Mouse (Mus musculus): ENCODE measurements around the gene Rubcn.

DNA sequence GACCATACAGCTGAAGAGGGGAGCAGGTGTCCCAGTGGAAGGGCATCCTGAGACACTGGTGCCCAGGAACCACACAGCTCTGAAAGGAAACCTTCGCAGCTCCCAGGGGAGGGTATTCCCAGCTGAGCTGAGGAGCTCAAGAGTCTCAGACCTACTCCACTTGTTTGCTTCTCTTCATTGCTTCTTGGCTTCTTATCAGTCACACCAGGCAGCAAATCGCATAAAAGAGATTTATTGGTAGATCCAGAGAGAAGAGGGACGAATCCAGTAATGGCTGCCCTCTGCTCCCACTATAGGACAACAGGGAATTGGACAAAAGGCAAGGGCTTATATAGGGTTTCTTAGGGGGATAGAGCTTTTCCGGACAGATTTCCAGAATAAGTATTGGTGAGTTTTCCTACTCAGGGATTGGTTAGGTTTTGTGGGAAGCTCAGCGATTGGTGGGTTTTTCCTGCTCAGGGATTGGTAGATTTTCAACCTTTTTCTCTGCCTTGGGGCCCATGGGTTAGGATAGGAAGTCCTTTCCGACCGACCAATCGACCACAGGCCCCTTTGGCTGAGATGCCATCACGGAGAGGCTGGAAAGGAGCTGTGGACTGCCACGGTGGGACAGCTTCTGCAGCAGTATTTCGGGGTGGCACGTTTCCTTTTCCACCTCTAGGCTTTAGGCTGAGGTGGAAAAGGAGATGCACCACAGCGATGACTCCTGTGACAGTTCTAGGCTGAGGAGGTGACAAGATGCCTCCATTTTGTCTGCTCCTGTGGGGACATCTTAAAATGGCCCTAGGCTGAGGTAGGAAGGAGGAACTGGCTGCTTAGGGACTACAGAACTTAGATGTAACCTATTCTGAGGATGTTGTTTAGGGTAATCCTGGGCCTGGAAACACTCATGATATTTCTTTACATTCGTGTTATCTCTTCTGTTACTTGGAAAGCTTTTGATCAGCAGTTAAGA, 1.7 kb upstream of the Rubcn start:
- TF ChIP-seq TAL1 (IDR thresholded peaks at IDR 0.05; ENCODE audit: low read length), result no peak
- no peak for TF ChIP-seq GATA1 (IDR thresholded peaks at IDR 0.05; ENCODE audit: low read length)
